Mouse (Mus musculus) cortical plate, adult 2 months (tissue): ENCODE measurements around the gene Serpini2.

ENCODE experiments used
- CTCF ChIP-seq: fragments of 200-500 bp; IDR thresholded peaks from 2 replicates; pipeline ENCODE4 v1.5.1; 2011; ENCODE audit warnings: mild to moderate bottlenecking, control low read depth, low read length; ENCODE audit not compliant: insufficient read depth; ENCODE audit errors: extremely low read depth
- POLR2A ChIP-seq: fragments of 200-500 bp; IDR thresholded peaks from 2 replicates; pipeline ENCODE4 v1.6.1; 2011; ENCODE audit warnings: mild to moderate bottlenecking, low read length, control low read depth; ENCODE audit not compliant: insufficient read depth; ENCODE audit errors: extremely low read depth

GRCm38 (mm10) chr3:75219694-75220093 lies 50.2 kb downstream of the Serpini2 start:
- TF ChIP-seq CTCF = no peak
- no peak for TF ChIP-seq POLR2A
